In the genomic region with DNA sequence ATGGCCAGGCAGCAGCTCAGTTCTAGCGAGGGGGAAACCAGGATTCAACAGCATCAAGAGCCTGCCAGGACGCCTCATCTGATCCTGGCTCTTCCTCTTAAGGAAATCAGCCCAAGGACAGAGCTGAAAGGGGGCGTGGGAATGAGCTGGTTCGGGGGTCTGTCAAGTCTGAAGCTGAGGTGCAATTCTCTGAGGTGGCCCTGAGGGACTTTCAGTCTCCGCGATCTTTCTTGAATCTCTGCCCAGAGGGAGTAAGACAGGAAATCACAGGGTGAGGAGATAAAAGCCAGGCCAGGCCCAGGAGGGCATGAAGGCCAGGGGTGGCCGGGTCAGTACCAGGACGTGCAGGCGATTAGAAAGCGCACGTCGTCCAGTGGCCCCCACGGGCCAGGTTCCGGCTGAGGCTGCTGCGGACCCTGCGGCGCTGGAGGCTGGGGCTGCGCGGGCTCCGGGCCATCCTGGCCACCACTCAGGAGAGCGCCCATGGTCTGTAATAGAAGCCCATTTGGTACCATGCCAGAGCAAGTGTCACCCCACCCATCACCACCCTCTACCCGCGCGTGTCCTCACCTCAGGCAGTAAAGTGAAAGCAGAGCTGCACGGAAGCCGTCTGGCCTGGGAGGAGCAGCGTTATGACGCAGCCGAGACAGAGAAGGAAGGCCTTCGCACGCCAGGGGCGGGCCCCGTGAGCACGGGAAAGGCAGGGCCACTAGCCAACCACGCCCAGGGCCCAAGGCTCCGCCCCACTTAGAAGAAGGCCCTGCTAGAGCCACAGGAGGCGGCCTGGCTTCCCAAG, we compare ENCODE assay signal across 7 mouse cellular contexts. TPM values are rescaled to one million over a fixed set of nuclear protein-coding genes. Genes with fewer than 3 reads are reported as not detected.
DNase-seq lines count a peak whose midpoint lies in the region; ATAC-seq lines count a peak whose summit lies in the region.

No protein-coding gene starts in this region.

- no peaks in the 10 kb centered on the region for H3K9me3 ChIP-seq in embryonic facial prominence, embryonic 10.5 days
- H3K9me3 ChIP-seq in limb, embryonic 10.5 days (replicated peaks) = no peaks in the 10 kb centered on the region
- no peaks in the 10 kb centered on the region for H3K9me3 ChIP-seq in midbrain, embryonic 13.5 days

- 2% methylated on average over 37 of the region's 37 CpGs for WGBS in embryonic facial prominence, embryonic 10.5 days
- WGBS in limb, embryonic 10.5 days = 2% methylated on average over 37 of the region's 37 CpGs
- WGBS in midbrain, embryonic 13.5 days = 2% methylated on average over 37 of the region's 37 CpGs

- peak; percentile 88 for ATAC-seq in granulocyte monocyte progenitor cell, adult 5-6 weeks (replicated peaks; ENCODE audit: poor library complexity, severe bottlenecking)
- ATAC-seq in midbrain, embryonic 13.5 days = peak; percentile 94

- peak overlapping the region; percentile 84 for H3K27ac ChIP-seq in embryonic facial prominence, embryonic 10.5 days (replicated peaks)
- H3K27ac ChIP-seq in limb, embryonic 10.5 days = peak overlapping the region; percentile 88
- H3K27ac ChIP-seq in midbrain, embryonic 13.5 days = peak overlapping the region; percentile 72

- DNase-seq in adrenal gland, postnatal 10 days = peak; percentile 98
- DNase-seq in embryonic facial prominence, embryonic 10.5 days (ENCODE audit: low spot score) = peak; percentile 92
- peak; percentile 97 for DNase-seq in kidney, adult 11 months
- peak; percentile 88 for DNase-seq in limb, embryonic 10.5 days (ENCODE audit: low spot score)
- peak; percentile 78 for DNase-seq in spleen, adult 12 weeks (ENCODE audit: low spot score)

- peaks cover 30% of the 10 kb centered on the region for H3K4me1 ChIP-seq in embryonic facial prominence, embryonic 10.5 days
- peaks cover 40% of the 10 kb centered on the region for H3K4me1 ChIP-seq in limb, embryonic 10.5 days
- peaks cover 23% of the 10 kb centered on the region for H3K4me1 ChIP-seq in midbrain, embryonic 13.5 days (replicated peaks)

- H3K4me2 ChIP-seq in midbrain, embryonic 13.5 days (replicated peaks) = peak overlapping the region; percentile 78

- 0 out of 2 replicates have a peak, but pooled peaks cover 9% of the 10 kb centered on the region for H3K27me3 ChIP-seq in embryonic facial prominence, embryonic 10.5 days (replicated peaks; ENCODE audit: low read depth, poor library complexity, severe bottlenecking)
- H3K27me3 ChIP-seq in limb, embryonic 10.5 days (ENCODE audit: low read depth, poor library complexity, severe bottlenecking) = no peaks in the 10 kb centered on the region
- no peaks in the 10 kb centered on the region for H3K27me3 ChIP-seq in midbrain, embryonic 13.5 days

- peaks cover 44% of the 10 kb centered on the region for H3K36me3 ChIP-seq in embryonic facial prominence, embryonic 10.5 days (replicated peaks)
- H3K36me3 ChIP-seq in limb, embryonic 10.5 days = peaks cover 46% of the 10 kb centered on the region
- peaks cover 61% of the 10 kb centered on the region for H3K36me3 ChIP-seq in midbrain, embryonic 13.5 days

- H3K4me3 ChIP-seq in embryonic facial prominence, embryonic 10.5 days = peak overlapping the region; percentile 75
- H3K4me3 ChIP-seq in limb, embryonic 10.5 days = peak overlapping the region; percentile 68
- peak overlapping the region; percentile 53 for H3K4me3 ChIP-seq in midbrain, embryonic 13.5 days (replicated peaks)

- peak overlapping the region; percentile 87 for H3K9ac ChIP-seq in midbrain, embryonic 13.5 days (replicated peaks)

RNA-seq across cellular contexts. Expression of a gene that starts 0.4 kb away (rescaled TPM):
- 10 to 100 TPM; 54.2 to 56.7 TPM for total RNA-seq in adrenal gland, postnatal 10 days (2021)
- polyA plus RNA-seq in embryonic facial prominence, embryonic 10.5 days (2016; fragmentation: Nextera tagmentation; extraction: Ambion mirVana) = 7.1 and 8.4 TPM in 2 replicates
- 16.6 and 25.7 TPM in 2 replicates for total RNA-seq in granulocyte monocyte progenitor cell, adult 5-6 weeks (2014; fragmentation: Nextera tagmentation)
- total RNA-seq in granulocyte monocyte progenitor cell, adult 5-6 weeks (2017) = 10.1 and 11.5 TPM in 2 replicates
- 8.0 and 8.2 TPM in 2 replicates for polyA plus RNA-seq in limb, embryonic 10.5 days (2016; fragmentation: Nextera tagmentation; extraction: Ambion mirVana)
- polyA plus RNA-seq in midbrain, embryonic 13.5 days (2015; fragmentation: Nextera tagmentation; extraction: Ambion mirVana) = 24.3 and 25.2 TPM in 2 replicates

RNA-seq across cellular contexts. Expression of a gene that starts 7.9 kb away (rescaled TPM):
- 100 to 1,000 TPM; 106 to 121 TPM for total RNA-seq in adrenal gland, postnatal 10 days (2021)
- 247 and 259 TPM in 2 replicates for polyA plus RNA-seq in embryonic facial prominence, embryonic 10.5 days (2016; fragmentation: Nextera tagmentation; extraction: Ambion mirVana)
- 181 and 258 TPM in 2 replicates for total RNA-seq in granulocyte monocyte progenitor cell, adult 5-6 weeks (2014; fragmentation: Nextera tagmentation)
- total RNA-seq in granulocyte monocyte progenitor cell, adult 5-6 weeks (2017) = 64.0 and 142 TPM in 2 replicates
- 250 and 301 TPM in 2 replicates for polyA plus RNA-seq in limb, embryonic 10.5 days (2016; fragmentation: Nextera tagmentation; extraction: Ambion mirVana)
- 157 and 161 TPM in 2 replicates for polyA plus RNA-seq in midbrain, embryonic 13.5 days (2015; fragmentation: Nextera tagmentation; extraction: Ambion mirVana)

RNA-seq across cellular contexts. Expression of a gene that starts 15.9 kb away (rescaled TPM):
- total RNA-seq in adrenal gland, postnatal 10 days (2021) = not detected
- 0.29 and 0.41 TPM in 2 replicates for polyA plus RNA-seq in embryonic facial prominence, embryonic 10.5 days (2016; fragmentation: Nextera tagmentation; extraction: Ambion mirVana)
- not detected in 2 replicates for total RNA-seq in granulocyte monocyte progenitor cell, adult 5-6 weeks (2014; fragmentation: Nextera tagmentation)
- not detected in 2 replicates for total RNA-seq in granulocyte monocyte progenitor cell, adult 5-6 weeks (2017)
- polyA plus RNA-seq in limb, embryonic 10.5 days (2016; fragmentation: Nextera tagmentation; extraction: Ambion mirVana) = 0.31 and 0.39 TPM in 2 replicates
- 0.58 and 0.66 TPM in 2 replicates for polyA plus RNA-seq in midbrain, embryonic 13.5 days (2015; fragmentation: Nextera tagmentation; extraction: Ambion mirVana)

RNA-seq across cellular contexts. Expression of a gene that starts 43.7 kb away (rescaled TPM):
- 1 to 10 TPM; 2.5 to 3.4 TPM for total RNA-seq in adrenal gland, postnatal 10 days (2021)
- 0.30 and 0.44 TPM in 2 replicates for polyA plus RNA-seq in embryonic facial prominence, embryonic 10.5 days (2016; fragmentation: Nextera tagmentation; extraction: Ambion mirVana)
- total RNA-seq in granulocyte monocyte progenitor cell, adult 5-6 weeks (2014; fragmentation: Nextera tagmentation) = not detected in 2 replicates
- not detected in 2 replicates for total RNA-seq in granulocyte monocyte progenitor cell, adult 5-6 weeks (2017)
- 0.05 TPM in 1 of 2 replicates, not detected in the other for polyA plus RNA-seq in limb, embryonic 10.5 days (2016; fragmentation: Nextera tagmentation; extraction: Ambion mirVana)
- 9.1 and 9.4 TPM in 2 replicates for polyA plus RNA-seq in midbrain, embryonic 13.5 days (2015; fragmentation: Nextera tagmentation; extraction: Ambion mirVana)

Comparison
In these comparisons a context has a peak if more than half of its experiments do, and no peak if none do; other contexts are left out.
1. Peak in every context shown above with its lines: DNase-seq, ATAC-seq, H3K4me3 ChIP-seq and H3K27ac ChIP-seq.